Mouse (Mus musculus) lung, postnatal 0 days (tissue): ENCODE measurements at regions not wholly inside any gene's neighbourhood (a gene's known extent, or its start where the extent isn't known, plus 50 kb on each side); places are given as distances from the start of the nearest gene placed in this dataset.

Source experiments
- CTCF ChIP-seq: IDR thresholded peaks from 2 replicates; pipeline ENCODE4 v1.5.1; 2016; ENCODE audit warnings: antibody characterized with exemption, mild to moderate bottlenecking
- EP300 ChIP-seq: IDR thresholded peaks from 2 replicates; pipeline ENCODE4 v1.6.1; 2016; ENCODE audit warnings: antibody characterized with exemption, mild to moderate bottlenecking, control low read depth

DNA sequence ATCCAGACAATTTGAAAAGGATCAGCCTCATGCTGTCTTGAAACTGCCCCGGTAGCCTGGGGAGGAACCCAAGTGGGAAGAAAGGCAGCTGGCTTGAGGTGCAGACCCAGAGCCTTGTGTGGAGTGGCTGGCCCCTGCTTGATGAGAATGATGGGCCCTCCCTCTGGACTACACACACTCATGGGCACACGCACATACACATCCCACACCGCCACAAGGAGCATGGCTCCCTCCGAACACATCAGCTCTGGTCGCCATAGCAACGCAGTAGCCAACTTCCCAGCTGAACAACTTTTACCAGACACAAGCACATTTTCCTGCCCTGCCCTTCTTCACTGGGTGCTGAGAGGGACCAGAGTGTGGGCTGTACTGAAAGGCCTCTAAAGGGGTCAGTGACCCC is 101.2 kb downstream of the Rpl14 start:
- TF ChIP-seq CTCF (no peak), EP300 (no peak)
